Mouse (Mus musculus): ENCODE results near the gene Mrps7. TPM values are rescaled to one million over a fixed set of nuclear protein-coding genes. Genes with fewer than 3 reads are reported as not detected.

Mrps7 gene
- polyA plus RNA-seq, 1 experiment from 2014 or later, result 52.2 TPM

GRCm38 (mm10) chr11:115606733-115607132 lies 3.0 kb downstream of the Mrps7 start:
- WGBS, result 94% methylated on average over 18 of the region's 18 CpGs
- ATAC-seq, result no peak
- no peak for TF ChIP-seq CTCF (IDR thresholded peaks at IDR 0.05; ENCODE audit: low read depth)
- H3K4me3 ChIP-seq (ENCODE audit: low read depth, low read length), result no peak overlapping the region
- H3K36me3 ChIP-seq (ENCODE audit: control insufficient read depth, insufficient read depth), result peaks cover 41% of the 10 kb centered on the region
- H3K9ac ChIP-seq (ENCODE audit: low read depth, low read length), result no peak overlapping the region
- no peaks in the 10 kb centered on the region for H3K27me3 ChIP-seq (replicated peaks; ENCODE audit: control insufficient read depth, insufficient read depth, low read length)
- no peak overlapping the region for H3K27ac ChIP-seq (ENCODE audit: low read depth, low read length)
- H3K4me1 ChIP-seq (replicated peaks; ENCODE audit: control insufficient read depth, insufficient read depth, low read length), result no peaks in the 10 kb centered on the region
- H3K4me2 ChIP-seq (replicated peaks; ENCODE audit: low read depth), result no peak overlapping the region
- H3K9me3 ChIP-seq (ENCODE audit: control insufficient read depth), result no peaks in the 10 kb centered on the region

- H3K4me2 ChIP-seq (replicated peaks; ENCODE audit: low read depth), result no peak overlapping the region
- H3K27ac ChIP-seq (ENCODE audit: low read depth, low read length), result no peak overlapping the region
- peaks cover 41% of the 10 kb centered on the region for H3K36me3 ChIP-seq (ENCODE audit: control insufficient read depth, insufficient read depth)
- no peak for ATAC-seq
- no peak for TF ChIP-seq CTCF (IDR thresholded peaks at IDR 0.05; ENCODE audit: low read depth)
- no peaks in the 10 kb centered on the region for H3K9me3 ChIP-seq (ENCODE audit: control insufficient read depth)
- H3K9ac ChIP-seq (ENCODE audit: low read depth, low read length), result no peak overlapping the region
- H3K4me3 ChIP-seq (ENCODE audit: low read depth, low read length), result no peak overlapping the region
- no peaks in the 10 kb centered on the region for H3K27me3 ChIP-seq (replicated peaks; ENCODE audit: control insufficient read depth, insufficient read depth, low read length)
- no peaks in the 10 kb centered on the region for H3K4me1 ChIP-seq (replicated peaks; ENCODE audit: control insufficient read depth, insufficient read depth, low read length)
- 74% methylated on average over 23 of the region's 23 CpGs for WGBS
Measured at GRCm38 (mm10) chr11:115608421-115609399, 5.0 kb downstream of the Mrps7 start.

GRCm38 (mm10) chr11:115609576-115609975 lies 5.9 kb downstream of the Mrps7 start:
- 68% methylated on average over 3 of the region's 3 CpGs for WGBS
- H3K9ac ChIP-seq (ENCODE audit: low read depth, low read length), result no peak overlapping the region
- no peak for TF ChIP-seq CTCF (IDR thresholded peaks at IDR 0.05; ENCODE audit: low read depth)

DNA sequence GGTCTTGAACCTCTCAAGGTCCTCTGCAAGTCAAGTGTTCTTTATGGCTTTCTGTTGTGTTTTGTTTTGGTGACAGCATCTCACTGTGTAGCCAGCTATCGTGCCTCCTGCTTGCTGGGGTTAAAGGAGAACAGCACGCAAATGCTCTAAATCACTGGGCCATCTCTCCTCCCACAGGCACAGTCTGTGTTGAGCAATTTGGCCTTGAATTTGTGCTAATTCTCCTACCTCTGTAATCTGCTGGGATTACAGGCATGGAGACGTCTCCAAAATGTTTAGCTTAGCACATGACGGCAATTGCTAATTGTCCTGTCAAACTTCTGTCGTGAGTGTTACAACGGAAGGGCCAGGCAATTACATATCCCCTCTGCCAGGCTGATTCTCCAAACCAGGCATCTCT lies 7.4 kb downstream of the Mrps7 start:
- no peaks in the 10 kb centered on the region for H3K9me3 ChIP-seq (ENCODE audit: control insufficient read depth)
- H3K4me3 ChIP-seq (ENCODE audit: low read depth, low read length), result no peak overlapping the region
- H3K27me3 ChIP-seq (replicated peaks; ENCODE audit: control insufficient read depth, insufficient read depth, low read length), result no peaks in the 10 kb centered on the region
- H3K4me2 ChIP-seq (replicated peaks; ENCODE audit: low read depth), result peak overlapping the region; percentile 83; the same call in 1 of the 2 replicates
- peaks cover 41% of the 10 kb centered on the region for H3K36me3 ChIP-seq (ENCODE audit: control insufficient read depth, insufficient read depth)
- ATAC-seq, result no peak
- 70% methylated on average over 6 of the region's 6 CpGs for WGBS
- no peak overlapping the region for H3K27ac ChIP-seq (ENCODE audit: low read depth, low read length)
- no peak for TF ChIP-seq CTCF (IDR thresholded peaks at IDR 0.05; ENCODE audit: low read depth)
- H3K9ac ChIP-seq (ENCODE audit: low read depth, low read length), result no peak overlapping the region
- no peaks in the 10 kb centered on the region for H3K4me1 ChIP-seq (replicated peaks; ENCODE audit: control insufficient read depth, insufficient read depth, low read length)

More at GRCm38 (mm10) chr11:115609576-115609975, 5.9 kb downstream of the Mrps7 start:
- Histone ChIP-seq H3K4me3 (ENCODE audit: low read depth, low read length) (no peak overlapping the region), H3K36me3 (ENCODE audit: control insufficient read depth, insufficient read depth) (peaks cover 45% of the 10 kb centered on the region), H3K4me2 (replicated peaks; ENCODE audit: low read depth) (no peak overlapping the region), H3K27me3 (replicated peaks; ENCODE audit: control insufficient read depth, insufficient read depth, low read length) (no peaks in the 10 kb centered on the region), H3K4me1 (replicated peaks; ENCODE audit: control insufficient read depth, insufficient read depth, low read length) (no peaks in the 10 kb centered on the region), H3K9me3 (ENCODE audit: control insufficient read depth) (no peaks in the 10 kb centered on the region), H3K27ac (ENCODE audit: low read depth, low read length) (no peak overlapping the region)
- ATAC-seq, result no peak

DNA sequence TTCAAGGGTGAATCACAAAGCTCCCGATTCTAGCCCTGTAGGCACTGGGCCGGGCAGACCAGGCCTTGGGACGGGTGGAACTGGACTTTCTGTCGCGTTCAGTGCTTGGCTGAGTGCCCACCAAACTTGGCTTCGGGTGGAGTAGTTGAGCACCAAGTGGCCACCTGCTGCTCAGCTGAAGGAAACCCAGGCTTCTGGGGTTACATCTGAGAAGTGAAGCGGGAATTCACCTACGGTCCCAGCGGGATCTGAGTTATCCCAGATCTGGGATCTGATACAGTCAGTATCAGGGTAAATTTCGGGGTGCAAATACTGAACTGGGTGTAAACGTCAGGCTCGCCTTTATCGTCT lies 8.3 kb downstream of the Mrps7 start:
- H3K9me3 ChIP-seq (ENCODE audit: control insufficient read depth), result no peaks in the 10 kb centered on the region
- peak; percentile 23; the same call in 1 of the 2 replicates for TF ChIP-seq CTCF (IDR thresholded peaks at IDR 0.05; ENCODE audit: low read depth)
- H3K4me3 ChIP-seq (ENCODE audit: low read depth, low read length), result peak overlapping the region; percentile 58
- H3K27ac ChIP-seq (ENCODE audit: low read depth, low read length), result peak overlapping the region; percentile 98
- peak; percentile 23; the same call in 1 of the 2 replicates for ATAC-seq
- under 1% methylated on average over 13 of the region's 13 CpGs for WGBS
- H3K27me3 ChIP-seq (replicated peaks; ENCODE audit: control insufficient read depth, insufficient read depth, low read length), result no peaks in the 10 kb centered on the region
- peak overlapping the region; percentile 83 for H3K4me2 ChIP-seq (replicated peaks; ENCODE audit: low read depth)
- peak overlapping the region; percentile 76 for H3K9ac ChIP-seq (ENCODE audit: low read depth, low read length)
- peaks cover 36% of the 10 kb centered on the region for H3K36me3 ChIP-seq (ENCODE audit: control insufficient read depth, insufficient read depth)
- no peaks in the 10 kb centered on the region for H3K4me1 ChIP-seq (replicated peaks; ENCODE audit: control insufficient read depth, insufficient read depth, low read length)

DNA sequence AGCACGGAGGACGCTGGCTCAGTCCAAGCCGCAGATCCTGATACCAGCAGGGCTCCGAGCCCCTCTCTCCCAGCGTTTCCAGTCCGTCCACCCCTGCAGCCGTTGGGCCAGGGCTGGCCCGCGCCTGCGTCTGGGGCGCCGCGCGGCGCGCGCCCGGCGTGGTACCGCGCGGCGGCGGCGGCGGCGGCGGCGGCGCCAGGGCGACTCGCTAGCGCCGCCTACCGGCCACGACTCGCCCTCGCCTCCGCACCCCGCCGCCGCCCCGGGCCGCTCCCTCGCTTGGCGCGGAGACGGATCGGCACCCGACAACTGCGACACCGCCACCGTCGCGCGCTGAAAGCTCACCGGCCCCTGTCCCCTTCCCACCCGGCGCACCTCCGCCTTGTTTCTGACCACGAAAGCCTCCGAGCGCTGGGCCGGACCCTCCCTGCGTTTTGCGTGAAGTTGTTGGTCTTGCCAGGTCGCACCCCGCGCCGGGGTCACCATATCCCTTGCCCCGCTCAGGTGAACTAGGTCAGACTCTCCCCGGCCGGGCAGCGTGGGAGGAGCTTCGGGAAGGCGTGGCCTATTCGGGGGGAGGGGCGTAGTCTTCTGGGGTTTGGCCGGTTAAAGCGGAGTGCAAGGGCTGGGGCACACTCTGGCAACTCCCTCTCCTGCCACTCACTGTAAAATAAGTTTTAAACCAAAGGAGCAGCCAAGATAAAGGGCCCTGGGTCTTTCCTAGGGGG lies 8.8 kb downstream of the Mrps7 start, which contains the start of gene Mif4gd:
Mif4gd (minus strand) TSS at position 560 of the 728 bp plus-strand sequence.
- Histone ChIP-seq H3K27me3 (replicated peaks; ENCODE audit: control insufficient read depth, insufficient read depth, low read length) (no peaks in the 10 kb centered on the region), H3K27ac (ENCODE audit: low read depth, low read length) (peak within 1 kb of the TSS; percentile 98), H3K9ac (ENCODE audit: low read depth, low read length) (peak within 1 kb of the TSS; percentile 76), H3K9me3 (ENCODE audit: control insufficient read depth) (no peaks in the 10 kb centered on the region), H3K4me3 (ENCODE audit: low read depth, low read length) (peak within 1 kb of the TSS; percentile 58), H3K36me3 (ENCODE audit: control insufficient read depth, insufficient read depth) (peaks cover 36% of the 10 kb centered on the region), H3K4me2 (replicated peaks; ENCODE audit: low read depth) (peak within 1 kb of the TSS; percentile 83), H3K4me1 (replicated peaks; ENCODE audit: control insufficient read depth, insufficient read depth, low read length) (no peaks in the 10 kb centered on the region)
- peak; percentile 74 for TF ChIP-seq CTCF (IDR thresholded peaks at IDR 0.05; ENCODE audit: low read depth)
- peak; percentile 84 for ATAC-seq
- WGBS, result under 1% methylated on average over 78 of the region's 80 CpGs
